Mouse (Mus musculus) midbrain, embryonic 10.5 days (tissue): ENCODE results near the gene Lrch3. TPM values are rescaled to one million over a fixed set of nuclear protein-coding genes. Genes with fewer than 3 reads are reported as not detected.

ENCODE experiments used
- DNase-seq: peaks from one replicate; pipeline ENCODE4 v3.0.0-alpha.2; 2017; ENCODE audit warnings: low spot score
- H3K27ac ChIP-seq: fragments of 300-500 bp; sonication (generic); replicated peaks from 2 replicates; pipeline ENCODE4 v1.5.1; 2016; ENCODE audit warnings: mild to moderate bottlenecking
- H3K27me3 ChIP-seq: fragments of 300-500 bp; sonication (generic); 2 replicates; pipeline ENCODE4 v1.6.1; 2016; ENCODE audit warnings: low read depth, mild to moderate bottlenecking; ENCODE audit not compliant: poor library complexity, severe bottlenecking
- H3K36me3 ChIP-seq: fragments of 300-500 bp; sonication (generic); 2 replicates; pipeline ENCODE4 v1.6.1; 2016; ENCODE audit warnings: mild to moderate bottlenecking, moderate library complexity
- H3K4me1 ChIP-seq: fragments of 300-500 bp; sonication (generic); 2 replicates; pipeline ENCODE4 v1.6.1; 2016
- H3K4me3 ChIP-seq: fragments of 300-500 bp; sonication (generic); 2 replicates; pipeline ENCODE4 v1.5.1; 2016; ENCODE audit warnings: mild to moderate bottlenecking, moderate library complexity
- H3K9me3 ChIP-seq: fragments of 300-500 bp; sonication (generic); replicated peaks from 2 replicates; pipeline ENCODE4 v1.6.1; 2016; ENCODE audit warnings: mild to moderate bottlenecking
- WGBS: fragments of 180-500 bp; shearing (Covaris S2); methylation state at CpG from one replicate; pipeline ENCODE4 v1.1.7; 2016; 5-methylcytosine and 5-hydroxymethylcytosine counted together
- polyA plus RNA-seq: library from polyadenylated mRNA; unstranded; fragments of >200 nt; fragmentation: Nextera tagmentation; extraction: Ambion mirVana; gene quantifications from 2 replicates; pipeline ENCODE4 v1.2.1, GENCODE M21; 2016

Gene Lrch3
- polyA plus RNA-seq, 1 experiment from 2014 or later: 32.1 TPM

- peak; percentile 95 for DNase-seq
- Histone ChIP-seq H3K27ac (peak within 1 kb of the TSS; percentile 93), H3K36me3 (peaks cover 49% of the 10 kb centered on the region), H3K27me3 (no peaks in the 10 kb centered on the region), H3K9me3 (no peaks in the 10 kb centered on the region), H3K4me3 (peak within 1 kb of the TSS; percentile 83), H3K4me1 (peaks cover 43% of the 10 kb centered on the region)
- WGBS: under 1% methylated on average over 64 of the region's 64 CpGs
These were observed 148.3 kb downstream of the Lrch3 start, which contains the start of gene Lmln for GRCm38 (mm10) chr16:33062024-33062681. Gene Lmln, plus strand, starts transcription at chr16:33062521.

GRCm38 (mm10) chr16:33062682-33063131, 148.8 kb downstream of the Lrch3 start:
- under 1% methylated on average over 35 of the region's 35 CpGs for WGBS
- peak overlapping the region; percentile 93 for H3K27ac ChIP-seq
- DNase-seq: no peak
- peaks cover 54% of the 10 kb centered on the region for H3K36me3 ChIP-seq
- H3K4me3 ChIP-seq: peak overlapping the region; percentile 83
- H3K4me1 ChIP-seq: peaks cover 39% of the 10 kb centered on the region
- H3K27me3 ChIP-seq: no peaks in the 10 kb centered on the region
- no peaks in the 10 kb centered on the region for H3K9me3 ChIP-seq

GRCm38 (mm10) chr16:33063267-33063666, 149.4 kb downstream of the Lrch3 start:
- Histone ChIP-seq H3K4me3 (peak overlapping the region; percentile 83), H3K4me1 (peaks cover 34% of the 10 kb centered on the region), H3K9me3 (no peaks in the 10 kb centered on the region), H3K36me3 (peaks cover 54% of the 10 kb centered on the region), H3K27ac (peak overlapping the region; percentile 93), H3K27me3 (no peaks in the 10 kb centered on the region)
- no peak for DNase-seq
- WGBS: 39% methylated on average over 7 of the region's 7 CpGs

- DNase-seq: no peak
- H3K36me3 ChIP-seq: peaks cover 52% of the 10 kb centered on the region
- whole genome bisulfite sequencing: 76% methylated on average over 9 of the region's 9 CpGs
These were observed 150.7 kb downstream of the Lrch3 start for GRCm38 (mm10) chr16:33064636-33065035.

More at GRCm38 (mm10) chr16:33064636-33065035, 150.7 kb downstream of the Lrch3 start:
- Histone ChIP-seq H3K27me3 (no peaks in the 10 kb centered on the region), H3K9me3 (no peaks in the 10 kb centered on the region), H3K4me1 (peaks cover 22% of the 10 kb centered on the region), H3K4me3 (no peak overlapping the region), H3K27ac (no peak overlapping the region)

Other genes starting within 250 kb of the Lrch3 start
- gene Muc4, start 178.2 kb upstream of the Lrch3 start, polyA plus RNA-seq: 0.32 and 1.5 TPM in 2 replicates
- not detected in 2 replicates for gene Muc20, start 116.7 kb upstream of the Lrch3 start, polyA plus RNA-seq
- gene Smbd1, start 103.6 kb upstream of the Lrch3 start, polyA plus RNA-seq: not detected in 2 replicates
- 92.6 and 95.0 TPM in 2 replicates for gene Fyttd1, start 36.6 kb upstream of the Lrch3 start, polyA plus RNA-seq
- 19.0 and 22.0 TPM in 2 replicates for gene Rubcn, start 36.3 kb upstream of the Lrch3 start, polyA plus RNA-seq
- gene Iqcg, start 142.1 kb downstream of the Lrch3 start, polyA plus RNA-seq: 3.9 and 4.5 TPM in 2 replicates
- gene Rpl35a, start 142.4 kb downstream of the Lrch3 start, polyA plus RNA-seq: 787 and 975 TPM in 2 replicates
- 3.8 and 3.9 TPM in 2 replicates for gene Lmln, start 148.4 kb downstream of the Lrch3 start, polyA plus RNA-seq